Mouse (Mus musculus) spleen, adult 2 months (tissue): ENCODE results near the gene Ythdc1.

ENCODE experiments used
- CTCF ChIP-seq: fragments of 200-500 bp; IDR thresholded peaks from 2 replicates; pipeline ENCODE4 v1.5.1; 2011; ENCODE audit warnings: mild to moderate bottlenecking, inconsistent platforms; ENCODE audit not compliant: insufficient read depth, insufficient read length, insufficient replicate concordance; ENCODE audit errors: extremely low read depth
- POLR2A ChIP-seq: fragments of 200-500 bp; IDR thresholded peaks from 2 replicates; pipeline ENCODE4 v1.6.1; 2011; ENCODE audit warnings: low read depth, low read length, inconsistent platforms

DNA sequence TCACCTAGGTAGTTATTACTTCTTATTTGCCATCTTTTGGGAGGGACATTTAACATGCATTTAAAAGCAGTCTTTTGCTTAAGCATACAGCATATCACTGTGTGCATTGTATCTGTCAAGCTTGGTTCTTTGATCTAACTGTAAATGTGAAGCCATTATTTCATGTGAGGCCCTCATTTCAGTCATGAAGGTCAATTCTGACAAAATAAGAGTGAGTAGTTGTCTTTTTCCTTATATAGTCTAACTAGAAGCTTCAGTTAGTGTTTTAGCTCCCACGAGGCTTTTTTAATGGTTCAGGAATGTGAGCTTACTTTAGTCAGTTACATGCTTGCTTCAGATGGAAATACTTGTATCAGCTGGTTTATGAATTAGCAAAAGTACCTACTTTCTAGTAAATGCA, 34.1 kb downstream of the Ythdc1 start:
- TF ChIP-seq POLR2A (no peak), CTCF (no peak)
